Mouse (Mus musculus) MEL (cell line): Measurements from ENCODE around the gene Smtn.

Experiments
- GABPA ChIP-seq: IDR thresholded peaks from 2 replicates; pipeline ENCODE4 v1.6.1; 2012; ENCODE audit warnings: low read depth, mild to moderate bottlenecking, inconsistent platforms, low read length, improper control_type of control experiment, moderate library complexity
- TCF12 ChIP-seq: IDR thresholded peaks from 2 replicates; pipeline ENCODE4 v1.6.1; 2014; ENCODE audit warnings: low read depth, mild to moderate bottlenecking, inconsistent platforms, low read length, improper control_type of control experiment, moderate library complexity
- ZC3H11A ChIP-seq: IDR thresholded peaks from 2 replicates; pipeline ENCODE4 v1.6.1; 2012; ENCODE audit warnings: low read depth, mild to moderate bottlenecking, inconsistent platforms, low read length, improper control_type of control experiment
- ZNF384 ChIP-seq: IDR thresholded peaks from 2 replicates; pipeline ENCODE4 v1.6.1; 2012; ENCODE audit warnings: low read depth, mild to moderate bottlenecking, inconsistent platforms, low read length, improper control_type of control experiment

- no peak for TF ChIP-seq TCF12
- no peak for TF ChIP-seq ZC3H11A
- peak; percentile 79 for TF ChIP-seq ZNF384
- no peak for TF ChIP-seq GABPA
Observed at GRCm38 (mm10) chr11:3540451-3541085, at the start of gene Smtn.
